Mouse (Mus musculus) bone marrow, adult 2 months (tissue): ENCODE data around the gene Sar1a. TPM values are rescaled to one million over a fixed set of nuclear protein-coding genes. Genes with fewer than 3 reads are reported as not detected.

Source experiments
- H3K27ac ChIP-seq: fragments of 200-500 bp; 2 replicates; pipeline ENCODE4 v1.5.1; 2012; ENCODE audit warnings: low read depth, mild to moderate bottlenecking, control low read depth, inconsistent platforms, low read length; ENCODE audit not compliant: control insufficient read depth, poor library complexity, insufficient read depth
- H3K4me1 ChIP-seq: fragments of 200-500 bp; 2 replicates; pipeline ENCODE4 v1.6.1; 2011; ENCODE audit warnings: low read length; ENCODE audit not compliant: control insufficient read depth, insufficient read depth
- H3K4me3 ChIP-seq: fragments of 200-500 bp; replicated peaks from 2 replicates; pipeline ENCODE3; 2011; ENCODE audit warnings: mild to moderate bottlenecking, low read depth, low read length, control low read depth; ENCODE audit not compliant: control insufficient read depth
- CTCF ChIP-seq: fragments of 200-500 bp; IDR thresholded peaks from 2 replicates; pipeline ENCODE4 v1.5.1; 2011; ENCODE audit warnings: low read length, control low read depth; ENCODE audit not compliant: control insufficient read depth, insufficient read depth
- POLR2A ChIP-seq: fragments of 200-500 bp; IDR thresholded peaks from 2 replicates; pipeline ENCODE4 v1.6.1; 2011; ENCODE audit warnings: low read depth, mild to moderate bottlenecking, control low read depth, low read length, borderline replicate concordance; ENCODE audit not compliant: control insufficient read depth
- WGBS: fragments of 180-500 bp; shearing (Covaris S2); methylation state at CpG from one replicate; pipeline ENCODE4 v1.1.7; 2018; 5-methylcytosine and 5-hydroxymethylcytosine counted together
- polyA plus RNA-seq: library from polyadenylated mRNA; stranded (reverse); fragments of >200 nt; gene quantifications from 2 replicates; pipeline ENCODE4 v1.2.4, GENCODE M21; 2011; ENCODE audit warnings: low replicate concordance; ENCODE audit not compliant: missing spikeins, insufficient read depth, insufficient read length

Sar1a gene
- polyA plus RNA-seq, 1 experiment: 68.8 TPM

DNA sequence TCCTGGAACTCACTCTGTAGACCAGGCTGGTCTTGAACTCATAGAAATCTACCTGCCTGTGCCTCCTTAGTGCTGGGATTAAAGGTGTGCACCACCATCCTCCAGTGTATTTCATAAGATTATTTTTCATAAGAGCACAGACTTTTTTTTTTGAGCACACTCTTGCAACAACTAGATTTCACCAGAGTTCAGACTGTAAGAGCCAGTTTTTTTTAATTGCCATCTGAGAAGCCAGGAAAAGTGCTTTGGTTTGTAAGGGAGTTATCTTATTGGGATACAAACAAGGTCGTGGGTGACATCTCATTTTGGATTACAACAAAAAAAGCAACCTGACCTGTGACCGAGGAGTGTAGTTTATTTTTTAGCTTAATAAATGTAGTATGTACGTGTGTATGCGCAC, 26.0 kb upstream of the Sar1a start:
- no peak overlapping the region for H3K27ac ChIP-seq
- H3K4me1 ChIP-seq: no peaks in the 10 kb centered on the region; the same call in 1 of the 2 replicates
- TF ChIP-seq POLR2A (no peak), CTCF (no peak)
- 78% methylated on average over 4 of the region's 4 CpGs for WGBS
- no peak overlapping the region for H3K4me3 ChIP-seq

DNA sequence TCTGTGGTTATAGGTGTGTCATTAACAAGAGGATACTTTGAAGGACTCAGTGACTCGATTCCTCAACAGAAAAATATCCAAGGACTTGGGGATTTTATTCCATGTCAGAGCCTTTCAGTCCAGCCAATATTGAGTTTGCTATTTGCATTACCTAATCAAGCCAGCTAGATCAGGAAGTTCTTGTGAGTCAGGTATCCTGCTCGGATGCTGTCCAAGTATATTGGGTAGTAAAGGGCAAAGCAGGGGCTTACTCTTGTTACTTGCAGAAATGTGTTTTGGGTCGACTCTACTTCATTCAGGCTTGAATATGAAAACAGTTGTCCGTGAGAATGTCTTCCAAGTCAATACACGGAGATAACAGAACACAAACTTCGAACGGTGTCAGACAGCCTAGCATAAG, 25.4 kb upstream of the Sar1a start:
- TF ChIP-seq POLR2A: no peak
- no peak for TF ChIP-seq CTCF
- Histone ChIP-seq H3K27ac (no peak overlapping the region), H3K4me3 (no peak overlapping the region), H3K4me1 (no peaks in the 10 kb centered on the region; the same call in 1 of the 2 replicates)
- WGBS: 53% methylated on average over 7 of the region's 7 CpGs

DNA sequence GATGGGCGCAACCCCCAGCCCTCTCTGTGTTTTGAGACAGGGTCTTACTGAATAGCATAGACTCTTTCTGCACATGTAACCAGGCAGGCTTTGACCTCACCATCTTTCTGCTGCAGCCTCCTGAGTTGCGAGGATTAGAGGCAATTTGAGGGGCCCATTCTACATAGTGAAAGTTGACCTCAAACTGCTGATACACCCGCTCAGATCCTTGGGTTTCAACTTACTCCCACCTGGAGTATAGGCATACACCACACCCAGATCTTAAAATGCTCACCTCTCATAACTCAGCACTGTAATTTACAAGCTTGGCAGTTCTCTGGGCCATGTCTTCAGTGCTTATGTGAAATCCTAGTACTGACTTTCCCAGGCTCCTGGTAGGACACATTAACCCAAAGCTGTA, 24.9 kb upstream of the Sar1a start:
- H3K4me3 ChIP-seq: no peak overlapping the region
- no peak for TF ChIP-seq POLR2A
- TF ChIP-seq CTCF: no peak
- H3K4me1 ChIP-seq: no peaks in the 10 kb centered on the region; the same call in 1 of the 2 replicates
- WGBS: 76% methylated on average over 3 of the region's 3 CpGs
- H3K27ac ChIP-seq: no peak overlapping the region

DNA sequence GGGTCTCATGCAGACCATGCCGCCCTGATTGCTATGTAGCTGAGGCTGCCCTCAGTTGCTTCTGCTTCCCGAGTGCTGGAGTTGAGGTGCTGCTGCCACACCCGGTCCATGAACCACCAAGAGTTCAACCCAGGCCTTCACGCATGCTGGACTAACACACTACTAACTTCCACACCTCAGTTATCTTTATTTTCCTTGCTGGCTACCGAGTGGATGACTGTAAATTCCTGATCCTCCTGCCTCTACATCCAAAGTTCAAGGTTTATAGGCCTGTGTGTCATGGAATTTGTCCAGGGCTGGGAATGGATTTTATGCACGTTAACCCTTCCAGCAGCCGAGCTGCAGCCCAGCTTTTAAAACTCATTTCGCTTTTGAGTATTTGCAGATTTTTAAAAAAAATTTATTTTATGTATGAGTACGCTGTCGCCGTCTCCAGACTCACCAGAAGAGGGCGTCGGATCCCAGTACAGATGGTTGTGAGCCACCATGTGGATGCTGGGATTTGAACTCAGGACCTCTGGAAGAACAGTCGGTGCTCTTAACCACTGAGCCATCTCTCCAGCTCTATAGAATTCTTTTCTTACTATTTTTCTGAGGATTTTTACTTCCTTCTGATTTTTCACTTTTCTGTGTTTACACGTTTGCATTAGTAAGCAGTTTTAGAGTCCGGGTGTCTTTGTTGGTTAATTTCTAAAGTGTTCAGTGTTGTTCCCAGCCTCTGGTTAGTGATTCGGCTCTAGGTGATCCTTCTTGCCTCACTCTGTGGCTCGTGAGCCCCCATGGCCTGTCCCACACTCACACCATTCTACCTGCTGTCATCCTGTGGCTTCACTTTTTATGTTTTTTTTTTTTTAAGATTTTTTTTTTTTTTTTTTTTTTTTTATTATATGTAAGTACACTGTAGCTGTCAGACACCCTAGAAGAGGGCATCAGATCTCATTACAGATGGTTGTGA, 22.9 kb upstream of the Sar1a start:
- Histone ChIP-seq H3K4me1 (no peaks in the 10 kb centered on the region; the same call in 1 of the 2 replicates), H3K4me3 (no peak overlapping the region), H3K27ac (no peak overlapping the region)
- 83% methylated on average over 18 of the region's 18 CpGs for WGBS
- TF ChIP-seq CTCF: no peak
- TF ChIP-seq POLR2A: no peak

DNA sequence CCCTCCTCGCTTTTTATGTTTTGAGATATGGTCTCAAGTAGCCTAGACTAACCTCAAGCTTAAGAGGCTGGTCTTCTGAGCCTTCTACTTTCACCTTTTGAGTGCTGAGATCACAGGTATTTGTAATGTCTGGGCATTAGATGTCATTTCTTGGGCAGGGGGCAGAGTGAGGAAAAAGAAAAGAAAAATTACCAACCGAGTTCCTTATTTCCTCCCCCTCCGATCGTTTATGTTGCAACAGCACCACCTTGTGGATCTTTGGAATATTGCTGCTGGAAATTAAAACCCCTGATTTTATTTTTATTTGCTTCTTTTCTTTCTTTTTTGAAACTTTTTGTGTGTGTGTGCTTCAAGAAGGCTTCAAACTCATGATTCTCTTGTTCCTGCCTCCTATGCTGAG, 22.1 kb upstream of the Sar1a start:
- Histone ChIP-seq H3K27ac (no peak overlapping the region), H3K4me1 (no peaks in the 10 kb centered on the region; the same call in 1 of the 2 replicates), H3K4me3 (no peak overlapping the region)
- TF ChIP-seq POLR2A: no peak
- TF ChIP-seq CTCF: no peak
- WGBS: 20% methylated on average over 4 of the region's 4 CpGs

DNA sequence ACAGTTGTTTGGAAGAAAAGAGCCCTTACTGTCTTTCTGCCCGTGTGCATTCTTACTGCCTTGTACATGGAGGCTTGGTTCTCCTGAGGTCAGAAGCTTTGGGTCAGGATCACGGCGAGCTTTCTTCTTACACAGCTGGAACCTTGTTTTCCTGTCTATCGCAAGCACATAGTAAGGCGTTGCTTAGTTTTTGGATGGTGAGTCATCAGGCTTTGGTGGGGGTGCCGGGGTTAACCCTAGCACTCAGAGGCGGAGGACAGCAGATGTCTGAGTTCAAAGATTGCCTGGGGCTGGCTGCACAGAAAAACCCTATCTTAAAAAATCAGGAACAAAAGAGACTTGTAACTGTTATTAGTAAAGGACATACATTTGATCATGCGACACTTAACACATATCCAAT, 18.2 kb upstream of the Sar1a start:
- 75% methylated on average over 8 of the region's 8 CpGs for WGBS

DNA sequence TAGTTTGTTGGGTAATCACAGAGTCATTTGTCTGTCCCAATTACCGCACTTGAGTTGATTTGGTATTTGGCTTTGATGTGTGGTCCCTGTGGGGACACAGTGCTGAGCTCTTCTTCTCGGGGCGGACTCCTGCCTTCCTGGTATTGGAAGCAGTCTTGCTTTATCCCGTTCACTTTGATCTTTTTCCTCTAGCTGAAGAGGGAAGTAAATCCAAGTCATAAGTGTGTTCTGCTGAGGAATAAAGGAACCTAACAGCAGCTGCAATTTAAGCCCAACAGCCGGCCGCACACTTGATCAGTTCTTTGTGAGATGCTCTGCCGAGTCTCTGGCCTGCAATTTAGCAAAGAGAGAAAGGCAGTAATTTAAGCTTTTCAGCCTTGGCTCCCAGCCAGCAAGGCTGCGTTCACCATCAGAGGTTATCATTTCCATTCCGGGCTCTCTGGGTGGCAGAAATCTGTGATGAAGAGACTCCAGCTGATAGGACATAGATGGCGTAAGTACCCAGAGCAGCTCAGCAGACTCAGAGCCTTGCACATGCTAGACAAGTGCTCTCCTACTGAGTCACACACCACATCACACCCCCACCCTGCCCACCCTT, 17.6 kb upstream of the Sar1a start:
- Histone ChIP-seq H3K27ac (no peak overlapping the region), H3K4me1 (no peaks in the 10 kb centered on the region), H3K4me3 (no peak overlapping the region)
- no peak for TF ChIP-seq CTCF
- TF ChIP-seq POLR2A: no peak
- 80% methylated on average over 10 of the region's 10 CpGs for WGBS

More for the DNA sequence above, 18.2 kb upstream of the Sar1a start:
- Histone ChIP-seq H3K4me3 (no peak overlapping the region), H3K4me1 (no peaks in the 10 kb centered on the region), H3K27ac (no peak overlapping the region)
- no peak for TF ChIP-seq CTCF
- no peak for TF ChIP-seq POLR2A

DNA sequence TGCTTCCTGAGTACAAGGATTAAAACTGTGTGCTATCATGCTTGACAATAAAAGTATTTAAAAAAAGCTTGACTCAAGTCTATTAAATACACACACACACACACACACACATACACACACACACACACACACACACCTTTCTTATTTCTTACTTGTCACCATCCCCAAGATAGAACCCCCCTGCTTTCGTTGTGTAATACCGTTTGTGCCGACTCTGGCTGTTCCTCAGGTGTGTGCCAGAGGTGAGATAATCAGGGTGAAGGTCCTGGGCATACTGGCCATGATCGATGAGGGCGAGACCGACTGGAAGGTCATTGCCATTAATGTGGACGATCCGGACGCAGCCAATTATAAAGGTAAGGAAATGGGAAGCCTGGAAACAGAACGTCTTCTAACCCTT, 15.0 kb upstream of the Sar1a start:
- no peak overlapping the region for H3K4me3 ChIP-seq
- TF ChIP-seq CTCF: no peak
- no peak for TF ChIP-seq POLR2A
- WGBS: 92% methylated on average over 10 of the region's 10 CpGs
- H3K4me1 ChIP-seq: no peaks in the 10 kb centered on the region; the same call in 1 of the 2 replicates
- H3K27ac ChIP-seq: no peak overlapping the region

DNA sequence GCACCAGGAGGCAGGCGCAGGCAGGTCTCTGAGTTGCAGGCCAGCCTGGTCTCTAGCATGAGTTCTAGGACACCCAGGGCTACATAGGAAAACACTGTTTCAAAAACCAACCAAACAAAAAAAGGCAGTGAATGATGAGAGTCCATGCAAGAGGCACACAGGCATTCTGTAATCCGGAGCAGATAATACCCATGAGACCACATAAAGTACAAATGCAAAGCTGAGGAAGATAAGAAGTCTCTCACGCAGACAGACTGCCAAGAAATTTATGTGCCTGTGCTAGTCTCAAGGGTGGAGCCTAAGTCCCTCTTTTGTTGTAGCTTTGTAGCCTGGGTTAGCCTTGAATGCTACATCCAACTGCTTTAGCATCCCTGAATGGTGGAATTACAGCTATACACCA, 14.4 kb upstream of the Sar1a start:
- H3K4me3 ChIP-seq: no peak overlapping the region
- H3K27ac ChIP-seq: no peak overlapping the region
- TF ChIP-seq POLR2A (no peak), CTCF (no peak)
- H3K4me1 ChIP-seq: no peaks in the 10 kb centered on the region; the same call in 1 of the 2 replicates
- WGBS: 71% methylated on average over 3 of the region's 3 CpGs
